Mouse (Mus musculus) kidney, adult 2 months (tissue): ENCODE data around the gene Six2.

Experiments
- CTCF ChIP-seq: fragments of 200-500 bp; conservative IDR thresholded peaks from 2 replicates; pipeline ENCODE4 v1.5.1; 2011; ENCODE audit warnings: low read depth, mild to moderate bottlenecking, control low read depth, low read length, moderate library complexity, mixed read lengths; ENCODE audit not compliant: insufficient read depth, insufficient read length
- POLR2A ChIP-seq: fragments of 200-500 bp; IDR thresholded peaks from one replicate; pipeline ENCODE4 v1.6.1; 2011; ENCODE audit warnings: low read depth, low read length, control low read depth

DNA sequence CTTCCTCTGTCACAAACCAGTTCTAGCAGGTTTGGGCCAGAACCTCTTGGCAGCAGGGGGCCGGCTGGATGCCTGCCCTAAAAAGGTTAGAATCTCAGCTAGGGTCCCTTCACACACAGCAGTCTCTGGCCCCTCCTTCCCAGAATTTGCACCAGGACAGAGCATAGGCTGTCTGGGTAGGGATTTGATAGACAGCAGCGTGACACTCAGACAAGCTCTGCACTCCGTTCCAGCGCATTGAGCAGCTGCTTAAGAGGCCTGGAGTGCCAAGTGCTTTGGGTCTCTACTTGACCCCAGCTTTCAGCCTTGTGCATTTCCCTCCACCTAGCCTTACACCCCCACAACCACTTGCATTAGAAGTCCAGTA lies 2.9 kb upstream of the Six2 start:
- no peak for TF ChIP-seq CTCF
- TF ChIP-seq POLR2A: no peak
